Mouse (Mus musculus) liver, adult 2 months (tissue): ENCODE results near the gene Plbd1. TPM values are rescaled to one million over a fixed set of nuclear protein-coding genes. Genes with fewer than 3 reads are reported as not detected.

Source experiments
- DNase-seq: peaks from one replicate; pipeline ENCODE4 v3.0.0-alpha.2; 2011; ENCODE audit warnings: low read depth, low spot score; ENCODE audit errors: extremely low read depth
- H3K27ac ChIP-seq: fragments of 200-500 bp; replicated peaks from 2 replicates; pipeline ENCODE4 v1.5.1; 2012; ENCODE audit warnings: low read depth, mild to moderate bottlenecking, control low read depth, inconsistent platforms, low read length; ENCODE audit not compliant: insufficient read depth
- H3K27me3 ChIP-seq: fragments of 200-500 bp; 2 replicates; pipeline ENCODE4 v1.6.1; 2012; ENCODE audit warnings: mild to moderate bottlenecking, moderate library complexity, low read length, inconsistent platforms; ENCODE audit not compliant: control insufficient read depth, insufficient read depth
- H3K36me3 ChIP-seq: fragments of 200-500 bp; 2 replicates; pipeline ENCODE4 v1.6.1; 2012; ENCODE audit warnings: low read length, inconsistent platforms; ENCODE audit not compliant: control insufficient read depth, insufficient read depth
- H3K4me1 ChIP-seq: fragments of 200-500 bp; 2 replicates; pipeline ENCODE4 v1.6.1; 2011; ENCODE audit warnings: low read length; ENCODE audit not compliant: control insufficient read depth, insufficient read depth
- H3K4me3 ChIP-seq: fragments of 200-500 bp; 2 replicates; pipeline ENCODE4 v1.5.1; 2011; ENCODE audit warnings: low read depth, mild to moderate bottlenecking, control low read depth, low read length, moderate library complexity; ENCODE audit not compliant: insufficient read depth
- H3K79me2 ChIP-seq: fragments of 200-500 bp; 2 replicates; pipeline ENCODE4 v1.6.1; 2012; ENCODE audit warnings: inconsistent platforms, mild to moderate bottlenecking, low read length, moderate library complexity; ENCODE audit not compliant: control insufficient read depth, insufficient read depth
- H3K9ac ChIP-seq: fragments of 200-500 bp; 2 replicates; pipeline ENCODE4 v1.6.1; 2012; ENCODE audit warnings: low read depth, mild to moderate bottlenecking, control low read depth, inconsistent platforms, low read length
- CTCF ChIP-seq: fragments of 200-500 bp; IDR thresholded peaks from 2 replicates; pipeline ENCODE4 v1.5.1; 2011; ENCODE audit warnings: low read depth, low read length, control low read depth
- POLR2A ChIP-seq: fragments of 200-500 bp; IDR thresholded peaks from 2 replicates; pipeline ENCODE4 v1.6.1; 2011; ENCODE audit warnings: low read length, control low read depth; ENCODE audit not compliant: insufficient read depth; ENCODE audit errors: extremely low read depth
- WGBS: fragments of 180-500 bp; shearing (Covaris S2); methylation state at CpG from one replicate; pipeline ENCODE4 v1.1.7; 2018; 5-methylcytosine and 5-hydroxymethylcytosine counted together
- polyA plus RNA-seq: library from polyadenylated mRNA; depleted of rRNA; stranded (reverse); fragments of >200 nt; gene quantifications from 2 replicates; pipeline ENCODE4 v1.2.3, GENCODE M21; 2012
- total RNA-seq: library from RNA; depleted of rRNA; stranded (reverse); fragments of >200 nt; gene quantifications from 2 replicates; pipeline ENCODE4 v1.2.3, GENCODE M21; 2014

The Plbd1 gene
- total and polyA plus RNA-seq, 2 experiments, result 31.4 to 53.5 TPM

GRCm38 (mm10) chr6:136650664-136651063 is 11.1 kb downstream of the Plbd1 start:
- Histone ChIP-seq H3K9ac (no peak overlapping the region), H3K79me2 (no peaks in the 10 kb centered on the region), H3K4me1 (peaks cover 13% of the 10 kb centered on the region), H3K36me3 (no peaks in the 10 kb centered on the region), H3K4me3 (no peak overlapping the region), H3K27ac (no peak overlapping the region), H3K27me3 (no peaks in the 10 kb centered on the region)
- no peak for DNase-seq
- WGBS, result 87% methylated on average over 8 of the region's 8 CpGs
- TF ChIP-seq CTCF (no peak), POLR2A (no peak)

- H3K27ac ChIP-seq, result peak overlapping the region; percentile 68
- no peak overlapping the region for H3K9ac ChIP-seq
- 0 out of 2 replicates have a peak, but pooled peaks have one; percentile 1 for TF ChIP-seq CTCF
- no peak for TF ChIP-seq POLR2A
- WGBS, result 24% methylated on average over 10 of the region's 10 CpGs
- H3K27me3 ChIP-seq, result no peaks in the 10 kb centered on the region
- H3K4me1 ChIP-seq, result peaks cover 6% of the 10 kb centered on the region
- no peak overlapping the region for H3K4me3 ChIP-seq
- H3K79me2 ChIP-seq, result no peaks in the 10 kb centered on the region
- no peaks in the 10 kb centered on the region for H3K36me3 ChIP-seq
- peak; percentile 97 for DNase-seq
These were observed 14.3 kb downstream of the Plbd1 start for GRCm38 (mm10) chr6:136647455-136647861.

DNA sequence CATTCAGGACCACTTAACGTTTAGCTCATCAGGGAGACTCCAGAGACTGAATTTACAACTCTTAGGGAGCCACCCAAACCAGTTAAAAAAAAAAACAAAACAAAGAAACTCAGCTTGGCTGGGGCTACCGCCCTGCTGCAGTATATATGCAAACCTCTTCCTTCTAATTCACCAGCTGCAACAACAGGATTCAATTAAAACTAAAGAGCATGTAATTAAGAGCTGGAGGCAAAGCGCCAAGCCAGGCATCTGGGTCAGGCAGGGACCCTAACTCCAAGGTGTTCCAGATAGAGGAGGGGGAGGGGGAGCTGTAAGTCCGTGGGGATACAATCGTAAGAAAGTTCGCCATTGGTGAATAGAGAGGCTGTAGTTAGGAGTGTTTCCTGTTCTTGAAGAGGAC is 15.5 kb downstream of the Plbd1 start:
- Histone ChIP-seq H3K4me1 (peaks cover 5% of the 10 kb centered on the region; the same call in 1 of the 2 replicates), H3K4me3 (no peak overlapping the region), H3K27me3 (no peaks in the 10 kb centered on the region), H3K79me2 (no peaks in the 10 kb centered on the region), H3K9ac (no peak overlapping the region), H3K27ac (0 out of 2 replicates have a peak overlapping the region, but pooled peaks have one; percentile 7), H3K36me3 (no peaks in the 10 kb centered on the region)
- no peak for DNase-seq
- TF ChIP-seq POLR2A (no peak), CTCF (no peak)
- WGBS, result 81% methylated on average over 6 of the region's 6 CpGs

DNA sequence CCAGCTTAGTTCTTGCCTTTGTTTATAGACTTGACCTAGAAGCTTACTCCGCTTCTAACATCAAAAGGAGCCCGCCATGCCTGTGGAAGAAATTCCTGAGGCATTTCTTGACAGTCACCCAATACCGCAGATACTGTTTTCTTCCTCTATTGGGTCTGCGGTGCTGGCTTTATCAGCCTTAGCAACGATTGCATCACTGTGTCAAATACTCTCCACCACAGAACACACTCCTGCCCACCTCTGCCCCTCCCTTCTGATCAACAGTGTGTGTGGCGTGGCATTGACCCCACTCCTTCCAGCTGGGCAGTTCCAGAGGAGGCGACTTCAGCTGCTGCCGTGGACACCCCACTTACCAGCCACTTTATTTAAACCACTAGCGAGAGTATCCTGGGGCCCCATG is 16.0 kb downstream of the Plbd1 start:
- H3K36me3 ChIP-seq, result no peaks in the 10 kb centered on the region; the same call in 1 of the 2 replicates
- H3K27me3 ChIP-seq, result no peaks in the 10 kb centered on the region
- peaks cover 5% of the 10 kb centered on the region; the same call in 1 of the 2 replicates for H3K4me1 ChIP-seq
- no peak overlapping the region for H3K9ac ChIP-seq
- H3K27ac ChIP-seq, result no peak overlapping the region
- TF ChIP-seq POLR2A (no peak), CTCF (no peak)
- peak; percentile 56 for DNase-seq
- H3K79me2 ChIP-seq, result no peaks in the 10 kb centered on the region
- H3K4me3 ChIP-seq, result no peak overlapping the region
- WGBS, result 46% methylated on average over 9 of the region's 9 CpGs

- no peak overlapping the region for H3K4me3 ChIP-seq
- no peak overlapping the region for H3K27ac ChIP-seq
- no peak for DNase-seq
- peaks cover 4% of the 10 kb centered on the region; the same call in 1 of the 2 replicates for H3K36me3 ChIP-seq
- no peaks in the 10 kb centered on the region for H3K79me2 ChIP-seq
- no peaks in the 10 kb centered on the region for H3K27me3 ChIP-seq
- TF ChIP-seq CTCF, result peak; percentile 36; the same call in 1 of the 2 replicates
- TF ChIP-seq POLR2A, result no peak
- H3K4me1 ChIP-seq, result peaks cover 3% of the 10 kb centered on the region; the same call in 1 of the 2 replicates
- 95% methylated on average over 2 of the region's 2 CpGs for WGBS
- no peak overlapping the region for H3K9ac ChIP-seq
These were observed 17.6 kb downstream of the Plbd1 start for GRCm38 (mm10) chr6:136644171-136644570.

DNA sequence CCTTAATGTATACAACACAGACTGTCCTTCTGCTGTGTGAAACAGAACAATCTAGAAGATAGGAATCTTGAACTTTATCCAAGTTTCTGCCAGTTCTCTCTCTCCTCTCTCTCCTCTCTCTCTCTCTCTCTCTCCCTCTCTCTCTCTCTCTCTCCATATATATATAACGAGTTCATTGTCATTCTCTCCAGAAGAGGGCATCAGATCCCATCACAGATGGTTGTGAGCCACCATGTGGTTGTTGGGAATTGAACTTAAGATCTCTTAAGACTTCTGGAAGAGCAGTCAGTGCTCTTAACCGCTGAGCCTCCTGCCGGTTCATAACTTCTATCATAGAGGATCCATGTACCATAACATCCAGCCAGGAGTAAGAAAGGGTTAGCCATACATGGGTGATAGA is 26.7 kb downstream of the Plbd1 start:
- Histone ChIP-seq H3K4me3 (no peak overlapping the region), H3K4me1 (no peaks in the 10 kb centered on the region), H3K79me2 (no peaks in the 10 kb centered on the region), H3K9ac (no peak overlapping the region), H3K27me3 (no peaks in the 10 kb centered on the region), H3K27ac (no peak overlapping the region), H3K36me3 (peaks cover 14% of the 10 kb centered on the region; the same call in 1 of the 2 replicates)
- DNase-seq, result no peak
- TF ChIP-seq POLR2A (no peak), CTCF (peak; percentile 15; the same call in 1 of the 2 replicates)
- WGBS, result 80% methylated on average over 3 of the region's 3 CpGs
